Mouse (Mus musculus) liver, embryonic 11.5 days (tissue): ENCODE data around the gene Fastkd1. TPM values are rescaled to one million over a fixed set of nuclear protein-coding genes. Genes with fewer than 3 reads are reported as not detected.

Experiments
- ATAC-seq: fragments of 200-750 bp; cut with Nextera tagmentation; replicated peaks from 2 replicates; pipeline ENCODE4 v1.8.0; 2017; ENCODE audit warnings: moderate number of reproducible peaks, mild to moderate bottlenecking, moderate TSS enrichment, moderate library complexity; ENCODE audit not compliant: low FRiP score
- DNase-seq: peaks from one replicate; pipeline ENCODE4 v3.0.0-alpha.2; 2017; ENCODE audit warnings: low spot score
- H3K27ac ChIP-seq: fragments of 300-500 bp; sonication (generic); 2 replicates; pipeline ENCODE4 v1.5.1; 2014; ENCODE audit warnings: mild to moderate bottlenecking, low read depth, low read length, control low read depth
- H3K27me3 ChIP-seq: fragments of 300-500 bp; sonication (generic); replicated peaks from 2 replicates; pipeline ENCODE4 v1.6.1; 2014; ENCODE audit warnings: low read length, mixed read lengths; ENCODE audit not compliant: control insufficient read depth, insufficient read depth
- H3K36me3 ChIP-seq: fragments of 300-500 bp; sonication (generic); 2 replicates; pipeline ENCODE4 v1.6.1; 2014; ENCODE audit warnings: mild to moderate bottlenecking, low read length, moderate library complexity, mixed read lengths; ENCODE audit not compliant: control insufficient read depth, insufficient read depth
- H3K4me1 ChIP-seq: fragments of 300-500 bp; sonication (generic); replicated peaks from 2 replicates; pipeline ENCODE4 v1.6.1; 2014; ENCODE audit warnings: low read length, mixed read lengths; ENCODE audit not compliant: control insufficient read depth, insufficient read depth
- H3K4me2 ChIP-seq: fragments of 300-500 bp; sonication (generic); 2 replicates; pipeline ENCODE4 v1.6.1; 2014; ENCODE audit warnings: mild to moderate bottlenecking, control low read depth, moderate library complexity
- H3K4me3 ChIP-seq: fragments of 300-500 bp; sonication (generic); 2 replicates; pipeline ENCODE4 v1.5.1; 2014; ENCODE audit warnings: low read depth, low read length, control low read depth
- H3K9ac ChIP-seq: fragments of 300-500 bp; sonication (generic); 2 replicates; pipeline ENCODE4 v1.6.1; 2014; ENCODE audit warnings: low read depth, low read length, control low read depth
- H3K9me3 ChIP-seq: fragments of 300-500 bp; sonication (generic); 2 replicates; pipeline ENCODE4 v1.6.1; 2016; ENCODE audit warnings: low read length, inconsistent platforms, mixed read lengths; ENCODE audit not compliant: control insufficient read depth
- WGBS: fragments of 180-500 bp; shearing (Covaris S2); extraction: QIAGEN DNeasy Blood & Tissue Kit; methylation state at CpG from one replicate; pipeline ENCODE4 v1.1.7; 2014; 5-methylcytosine and 5-hydroxymethylcytosine counted together
- polyA plus RNA-seq: library from polyadenylated mRNA; unstranded; fragments of >200 nt; fragmentation: Nextera tagmentation; extraction: Ambion mirVana; gene quantifications from 2 replicates; pipeline ENCODE4 v1.2.1, GENCODE M21; 2014

Gene Fastkd1
- polyA plus RNA-seq: 16.0 and 17.0 TPM in 2 replicates

GRCm38 (mm10) chr2:69712981-69713625, at the start of gene Fastkd1:
Gene Fastkd1 (minus strand): TSS chr2:69713516.
- Histone ChIP-seq H3K9ac (peak within 1 kb of the TSS; percentile 71), H3K27me3 (no peaks in the 10 kb centered on the region), H3K27ac (peak within 1 kb of the TSS; percentile 4; the same call in 1 of the 2 replicates), H3K4me1 (no peaks in the 10 kb centered on the region), H3K9me3 (no peaks in the 10 kb centered on the region), H3K36me3 (no peaks in the 10 kb centered on the region), H3K4me2 (peak within 1 kb of the TSS; percentile 82), H3K4me3 (peak within 1 kb of the TSS; percentile 77)
- WGBS: under 1% methylated on average over 39 of the region's 39 CpGs
- peak; percentile 84 for DNase-seq
- peak; percentile 99 for ATAC-seq

- Histone ChIP-seq H3K27ac (no peak overlapping the region), H3K4me2 (no peak overlapping the region)
- WGBS: 76% methylated on average over 5 of the region's 5 CpGs
Observed at GRCm38 (mm10) chr2:69760980-69761379, 47.7 kb upstream of the Fastkd1 start.

GRCm38 (mm10) chr2:69745091-69745490, 31.8 kb upstream of the Fastkd1 start:
- DNase-seq: no peak
- Histone ChIP-seq H3K9me3 (no peaks in the 10 kb centered on the region), H3K27me3 (no peaks in the 10 kb centered on the region), H3K4me2 (no peak overlapping the region), H3K36me3 (peaks cover 24% of the 10 kb centered on the region), H3K4me1 (no peaks in the 10 kb centered on the region), H3K27ac (no peak overlapping the region), H3K4me3 (no peak overlapping the region), H3K9ac (no peak overlapping the region)
- WGBS: 86% methylated on average over 1 of the region's 1 CpGs
- no peak for ATAC-seq

More at GRCm38 (mm10) chr2:69760980-69761379, 47.7 kb upstream of the Fastkd1 start:
- Histone ChIP-seq H3K9me3 (no peaks in the 10 kb centered on the region), H3K4me1 (no peaks in the 10 kb centered on the region), H3K4me3 (no peak overlapping the region), H3K27me3 (no peaks in the 10 kb centered on the region), H3K9ac (no peak overlapping the region), H3K36me3 (no peaks in the 10 kb centered on the region)
- DNase-seq (no peak), ATAC-seq (no peak)

- WGBS: under 1% methylated on average over 13 of the region's 13 CpGs
- H3K9ac ChIP-seq: peak overlapping the region; percentile 92
- no peak for ATAC-seq
Observed at GRCm38 (mm10) chr2:69723519-69723825, 10.2 kb upstream of the Fastkd1 start.

GRCm38 (mm10) chr2:69722650-69723518, 9.6 kb upstream of the Fastkd1 start:
- peak overlapping the region; percentile 82 for H3K27ac ChIP-seq
- WGBS: under 1% methylated on average over 86 of the region's 91 CpGs
- H3K4me1 ChIP-seq: peaks cover 5% of the 10 kb centered on the region; the same call in 1 of the 2 replicates
- peak overlapping the region; percentile 72 for H3K4me2 ChIP-seq
- no peaks in the 10 kb centered on the region for H3K9me3 ChIP-seq
- H3K4me3 ChIP-seq: peak overlapping the region; percentile 95
- ATAC-seq (peak; percentile 91), DNase-seq (peak; percentile 95)
- H3K9ac ChIP-seq: peak overlapping the region; percentile 92
- no peaks in the 10 kb centered on the region for H3K27me3 ChIP-seq
- H3K36me3 ChIP-seq: no peaks in the 10 kb centered on the region

More at GRCm38 (mm10) chr2:69723519-69723825, 10.2 kb upstream of the Fastkd1 start:
- H3K27ac ChIP-seq: peak overlapping the region; percentile 82
- H3K27me3 ChIP-seq: no peaks in the 10 kb centered on the region
- H3K9me3 ChIP-seq: no peaks in the 10 kb centered on the region
- peak overlapping the region; percentile 95 for H3K4me3 ChIP-seq
- no peak for DNase-seq
- H3K36me3 ChIP-seq: no peaks in the 10 kb centered on the region
- peak overlapping the region; percentile 71 for H3K4me2 ChIP-seq
- peaks cover 5% of the 10 kb centered on the region; the same call in 1 of the 2 replicates for H3K4me1 ChIP-seq

- Histone ChIP-seq H3K27me3 (no peaks in the 10 kb centered on the region), H3K9ac (peak within 1 kb of the TSS; percentile 92), H3K4me2 (peak within 1 kb of the TSS; percentile 72), H3K27ac (peak within 1 kb of the TSS; percentile 82), H3K36me3 (no peaks in the 10 kb centered on the region), H3K9me3 (no peaks in the 10 kb centered on the region), H3K4me1 (peaks cover 5% of the 10 kb centered on the region; the same call in 1 of the 2 replicates), H3K4me3 (peak within 1 kb of the TSS; percentile 95)
- ATAC-seq: peak; percentile 35; the same call in 1 of the 2 replicates
- 5% methylated on average over 12 of the region's 12 CpGs for WGBS
- no peak for DNase-seq
Observed at GRCm38 (mm10) chr2:69722273-69722649, 8.9 kb upstream of the Fastkd1 start, which contains the start of gene Ppig. Gene Ppig (plus strand): TSS chr2:69722545.

GRCm38 (mm10) chr2:69719121-69719520, 5.8 kb upstream of the Fastkd1 start:
- H3K27ac ChIP-seq: no peak overlapping the region
- no peak overlapping the region for H3K4me2 ChIP-seq
- H3K4me3 ChIP-seq: no peak overlapping the region
- DNase-seq (no peak), ATAC-seq (no peak)
- no peaks in the 10 kb centered on the region for H3K36me3 ChIP-seq
- H3K27me3 ChIP-seq: no peaks in the 10 kb centered on the region
- WGBS: 90% methylated on average over 1 of the region's 1 CpGs
- H3K9ac ChIP-seq: no peak overlapping the region
- no peaks in the 10 kb centered on the region for H3K9me3 ChIP-seq
- peaks cover 2% of the 10 kb centered on the region; the same call in 1 of the 2 replicates for H3K4me1 ChIP-seq

- no peaks in the 10 kb centered on the region for H3K36me3 ChIP-seq
- DNase-seq (no peak), ATAC-seq (no peak)
- no peaks in the 10 kb centered on the region for H3K9me3 ChIP-seq
- no peak overlapping the region for H3K4me2 ChIP-seq
- H3K9ac ChIP-seq: no peak overlapping the region
- H3K4me3 ChIP-seq: no peak overlapping the region
- H3K4me1 ChIP-seq: no peaks in the 10 kb centered on the region
- no peak overlapping the region for H3K27ac ChIP-seq
- 65% methylated on average over 3 of the region's 3 CpGs for WGBS
- no peaks in the 10 kb centered on the region for H3K27me3 ChIP-seq
Observed at GRCm38 (mm10) chr2:69716483-69716882, 3.2 kb upstream of the Fastkd1 start.
